Mouse (Mus musculus): ENCODE results near the gene Trip12.

Trip12 gene

DNA sequence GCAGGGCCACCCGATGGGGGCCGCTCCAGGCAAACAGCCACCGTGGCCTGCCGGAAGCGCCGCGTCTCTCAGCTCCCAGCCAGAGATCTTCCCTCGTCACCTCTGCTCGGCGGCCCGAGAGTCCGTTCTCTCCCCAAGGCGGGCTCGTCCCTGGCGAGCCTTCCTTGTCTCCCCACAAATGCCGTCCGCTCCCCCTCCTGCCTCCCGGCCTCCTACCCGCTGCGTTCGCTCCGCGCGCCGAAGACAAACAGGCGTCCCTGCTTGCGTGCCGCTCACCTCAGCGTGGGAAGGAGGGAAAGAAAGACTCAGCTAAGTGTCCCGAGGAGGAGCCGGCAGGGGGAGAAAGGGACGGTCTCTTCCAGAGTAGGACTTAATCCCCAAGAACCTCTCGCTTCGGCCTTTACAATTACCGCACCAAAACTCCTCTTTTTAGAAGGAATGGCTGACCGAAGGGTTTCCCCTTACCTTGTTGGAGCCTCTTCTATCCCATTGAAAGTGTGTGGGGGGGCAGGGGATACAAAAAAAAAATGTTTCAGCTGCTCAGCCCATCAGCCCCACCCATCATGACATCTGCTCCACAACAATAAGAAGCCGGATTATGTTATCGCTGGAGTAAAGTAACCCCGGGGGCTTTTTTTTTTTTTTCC is at the start of gene Trip12:
Gene Trip12, minus strand, starts transcription at position 499 of the 647 bp plus-strand sequence.
- peak in 1 of 2 experiments; percentile 38 for DNase-seq (ENCODE audit: low spot score in 2 of 2)

DNA sequence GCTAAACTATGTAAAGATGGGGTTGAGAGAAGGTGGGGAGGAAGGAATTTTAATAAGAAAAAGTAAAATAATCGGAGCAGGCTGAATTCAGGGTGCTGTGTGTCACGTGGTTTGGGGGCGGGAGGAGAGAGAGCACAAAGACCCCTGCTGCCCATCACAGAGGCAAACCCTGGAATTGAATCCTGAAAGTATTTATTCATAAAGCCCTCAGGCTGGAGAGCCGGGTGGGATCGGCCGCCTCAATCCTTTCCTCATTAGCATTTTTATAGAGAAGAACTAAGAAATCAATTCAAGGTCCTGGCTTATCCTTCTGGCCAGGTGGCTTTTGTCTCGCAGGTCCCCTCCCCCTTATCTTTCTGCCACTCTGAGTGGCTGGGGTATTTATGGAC is 49.7 kb upstream of the Trip12 start:
- DNase-seq (ENCODE audit: low spot score in 2 of 2), result no peak

DNA sequence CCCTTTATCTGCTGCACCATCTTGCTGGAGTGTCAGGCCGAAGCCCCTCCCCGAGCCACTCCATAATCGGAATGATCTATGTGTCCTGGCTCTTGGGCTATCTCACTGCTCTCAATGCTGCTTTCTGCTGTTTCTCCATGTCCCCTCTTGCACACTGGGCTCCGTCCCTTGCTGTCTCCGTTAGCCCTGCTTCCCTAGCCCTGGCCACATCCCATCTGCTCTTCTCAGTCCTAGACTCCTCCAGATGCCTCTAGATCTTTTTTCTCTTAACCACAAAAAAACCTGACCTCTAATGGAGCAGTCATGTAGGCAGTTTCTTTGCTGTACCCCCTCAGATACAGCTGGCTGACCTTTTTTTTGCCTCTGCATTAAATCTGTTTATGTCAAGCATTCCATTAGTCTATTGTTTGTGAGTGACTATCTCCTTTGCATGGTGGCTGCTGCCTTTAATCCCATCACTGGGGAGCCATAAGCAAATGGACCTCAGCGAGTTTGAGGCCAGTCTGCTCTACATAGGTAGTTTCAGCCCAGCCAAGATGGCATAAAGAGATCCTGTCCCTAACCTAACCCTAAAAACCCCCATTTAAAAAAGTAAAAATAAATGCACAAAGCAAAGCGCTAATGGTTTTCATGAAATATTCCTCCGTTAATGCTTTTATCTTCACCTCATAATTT is 49.2 kb upstream of the Trip12 start:
- DNase-seq (ENCODE audit: low spot score in 2 of 2), result no peak

DNA sequence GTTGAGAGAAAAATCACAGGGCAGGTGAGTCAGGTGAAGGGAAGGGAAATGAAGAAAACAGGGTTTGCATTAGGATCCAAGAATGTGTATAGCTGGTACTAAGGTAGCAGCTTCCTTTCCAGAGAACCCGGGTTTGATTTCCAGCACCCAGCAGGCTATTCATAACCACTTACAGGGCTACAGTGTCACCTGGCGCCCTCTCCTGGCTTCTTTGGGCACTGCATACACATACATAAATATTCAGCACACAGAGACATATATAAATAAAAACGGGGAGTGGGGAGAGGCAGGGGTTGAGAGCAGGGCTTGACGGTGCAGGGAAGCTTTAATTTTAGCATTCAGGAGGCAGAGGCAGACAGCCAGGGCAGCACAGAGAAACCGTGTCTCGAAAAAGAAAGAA is 45.6 kb upstream of the Trip12 start:
- DNase-seq (ENCODE audit: low spot score in 2 of 2), result no peak

DNA sequence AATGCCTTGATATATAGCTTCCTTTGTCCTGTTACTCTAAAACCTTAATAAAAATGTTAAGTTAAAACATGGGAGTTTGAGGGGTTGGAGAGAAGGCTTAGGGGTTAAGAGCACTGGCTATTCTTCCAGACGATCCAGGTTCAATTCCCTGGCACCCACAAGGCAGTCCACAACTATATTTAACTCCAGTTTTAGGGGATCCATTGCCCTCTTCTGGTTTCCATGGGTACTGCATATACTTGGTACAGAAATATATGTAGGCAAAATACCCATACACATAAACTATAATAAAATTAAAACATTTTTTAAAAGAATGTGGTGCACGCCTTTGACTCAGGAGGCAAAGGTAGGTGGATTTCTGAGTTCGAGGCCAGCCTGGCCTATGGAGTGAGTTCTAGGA is 44.9 kb upstream of the Trip12 start:
- no peak for DNase-seq (ENCODE audit: low spot score in 2 of 2)

DNA sequence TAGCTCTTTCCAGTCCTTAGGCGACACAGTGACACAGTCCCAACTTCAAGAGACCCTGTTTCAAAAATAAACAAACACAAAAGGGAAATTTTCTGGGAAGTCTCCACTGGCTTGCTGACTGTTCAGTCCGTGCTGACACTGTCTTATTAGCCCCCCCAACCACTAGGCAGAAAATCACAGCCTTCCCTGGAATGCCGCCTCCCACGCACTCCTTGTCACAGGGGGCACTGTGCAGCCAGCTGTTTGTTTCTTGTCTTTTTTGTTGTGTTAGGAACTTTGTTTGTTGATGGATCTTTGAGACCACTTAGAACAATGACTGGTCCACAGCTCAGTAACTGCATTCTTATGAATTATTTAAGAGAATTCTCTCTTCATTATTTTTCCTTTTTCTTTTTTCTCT is 43.6 kb upstream of the Trip12 start:
- DNase-seq (ENCODE audit: low spot score in 2 of 2), result no peak

DNA sequence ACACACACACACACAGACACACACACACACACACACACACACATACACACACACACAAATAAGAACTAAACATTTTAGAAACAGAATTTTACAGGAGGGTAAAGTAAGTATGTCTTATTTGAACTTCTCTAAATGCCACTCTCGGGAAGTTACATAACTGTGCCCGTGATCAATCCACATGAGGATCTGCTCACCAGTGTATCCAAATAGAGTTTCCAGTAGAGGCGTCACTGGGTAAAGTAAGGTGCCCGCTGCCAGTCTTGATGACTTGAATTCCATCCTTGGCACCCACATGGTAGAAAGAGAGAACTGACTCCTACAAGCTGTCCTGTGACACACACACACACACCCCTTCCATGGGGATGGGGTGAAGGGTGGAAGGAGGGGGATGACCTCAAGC is 42.6 kb upstream of the Trip12 start:
- DNase-seq (ENCODE audit: low spot score in 2 of 2), result no peak

DNA sequence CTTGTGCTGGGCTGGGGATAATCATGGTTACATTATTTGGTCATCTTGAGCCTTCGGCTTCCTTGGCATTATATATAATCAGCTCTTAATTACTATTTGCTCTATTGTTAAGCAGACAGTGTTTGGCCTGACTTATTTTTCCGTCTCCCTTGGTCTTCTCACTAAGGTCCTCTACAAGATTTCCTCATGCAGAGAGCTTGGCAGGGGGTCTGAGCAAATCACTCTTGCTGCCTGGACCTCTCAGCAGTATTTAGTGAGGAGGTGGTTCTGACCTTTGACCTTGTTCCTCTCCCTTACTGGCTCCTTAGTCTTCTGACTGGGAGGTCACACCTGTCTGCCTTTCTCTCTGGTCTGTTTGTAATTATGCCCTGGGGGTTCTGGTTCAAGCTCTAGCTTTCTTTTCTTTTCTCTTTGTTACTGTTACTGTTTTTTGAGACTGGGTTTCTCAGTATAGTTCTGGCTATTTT is 41.8 kb upstream of the Trip12 start:
- DNase-seq (ENCODE audit: low spot score in 2 of 2), result no peak

DNA sequence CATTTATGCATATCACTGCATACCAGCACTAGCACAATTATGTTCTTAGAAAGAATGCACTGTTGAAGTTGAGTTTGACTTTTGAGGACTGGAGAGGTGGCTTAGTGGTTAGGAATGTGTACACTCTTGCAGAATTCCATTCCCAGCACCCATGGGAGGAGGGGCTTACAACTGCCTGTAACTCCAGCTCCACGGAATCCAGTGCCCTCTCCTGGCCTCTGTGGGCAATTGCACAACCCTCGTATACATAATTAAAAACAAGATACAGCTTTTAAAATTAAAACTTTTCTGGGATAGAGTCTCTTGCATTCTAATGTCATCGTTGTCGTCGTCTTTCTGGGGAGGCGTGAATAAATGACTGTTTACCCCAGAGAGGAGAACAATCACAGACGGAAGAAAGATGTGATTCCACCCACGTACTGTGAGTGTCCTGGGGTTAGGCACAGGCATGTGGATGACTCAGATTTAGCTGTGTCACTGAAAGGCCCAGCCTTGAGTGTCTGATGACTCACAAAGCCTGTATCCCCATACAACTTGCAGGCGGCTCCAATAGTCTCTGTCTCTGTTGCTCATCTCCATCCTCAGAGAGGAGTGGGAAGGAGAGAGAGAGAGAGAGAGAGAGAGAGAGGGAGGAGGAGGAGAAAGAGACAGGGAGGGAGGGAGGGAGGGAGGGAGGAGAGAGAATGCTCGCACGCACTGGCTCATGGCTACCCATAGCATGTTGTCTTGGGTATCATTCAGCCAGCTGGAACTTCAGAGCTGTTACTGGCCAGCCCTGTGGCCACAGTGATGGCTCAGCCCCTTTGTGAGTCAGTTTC is 41.1 kb upstream of the Trip12 start:
- peak; percentile 18 to 24 for DNase-seq (ENCODE audit: low spot score in 2 of 2)

DNA sequence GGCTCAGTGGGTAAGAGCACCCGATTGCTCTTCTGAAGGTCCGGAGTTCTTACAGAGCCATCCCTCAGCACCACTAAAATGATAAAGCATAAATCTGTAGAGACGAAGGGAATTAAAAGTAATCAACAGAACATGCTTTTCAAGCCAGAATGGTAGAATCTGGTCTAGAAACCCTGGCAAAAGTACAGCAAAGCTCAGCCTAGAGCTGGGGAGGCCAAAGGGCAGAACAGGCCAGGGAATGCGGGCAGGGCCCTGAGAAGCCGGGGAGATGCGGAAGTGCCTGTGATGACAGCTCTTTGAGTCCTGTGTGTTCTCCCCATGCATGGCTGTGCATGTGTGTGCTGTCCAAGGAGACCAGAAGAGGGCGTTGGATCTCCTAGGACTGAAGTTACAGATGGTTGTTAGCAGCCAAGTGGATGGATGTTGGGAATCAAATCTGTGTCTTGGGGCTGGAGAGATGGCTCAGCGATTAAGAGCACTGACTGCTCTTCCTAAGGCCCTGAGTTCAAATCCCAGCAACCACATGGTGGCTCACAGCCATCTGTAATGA is 39.3 kb upstream of the Trip12 start:
- DNase-seq (ENCODE audit: low spot score in 2 of 2), result no peak

DNA sequence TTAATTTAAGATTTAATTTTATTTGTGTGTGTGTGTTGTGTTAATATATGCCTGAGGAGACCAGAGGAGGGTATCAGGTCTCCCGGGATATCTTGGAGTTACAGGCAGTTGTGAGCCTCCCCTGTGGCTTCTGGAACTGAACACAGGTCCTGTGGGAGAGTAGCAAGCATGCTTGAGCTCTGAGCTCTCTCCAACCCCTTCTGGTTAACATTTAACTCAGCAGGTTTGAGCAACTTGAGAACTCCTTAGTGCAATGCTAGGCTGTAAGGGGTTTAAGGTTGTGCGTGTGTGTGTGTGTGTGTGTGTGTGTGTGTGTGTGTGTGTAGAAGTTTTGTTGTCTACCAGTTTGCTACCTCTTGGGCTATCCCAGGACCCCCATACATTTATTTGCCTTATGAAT is 37.3 kb upstream of the Trip12 start:
- DNase-seq (ENCODE audit: low spot score in 2 of 2), result no peak

DNA sequence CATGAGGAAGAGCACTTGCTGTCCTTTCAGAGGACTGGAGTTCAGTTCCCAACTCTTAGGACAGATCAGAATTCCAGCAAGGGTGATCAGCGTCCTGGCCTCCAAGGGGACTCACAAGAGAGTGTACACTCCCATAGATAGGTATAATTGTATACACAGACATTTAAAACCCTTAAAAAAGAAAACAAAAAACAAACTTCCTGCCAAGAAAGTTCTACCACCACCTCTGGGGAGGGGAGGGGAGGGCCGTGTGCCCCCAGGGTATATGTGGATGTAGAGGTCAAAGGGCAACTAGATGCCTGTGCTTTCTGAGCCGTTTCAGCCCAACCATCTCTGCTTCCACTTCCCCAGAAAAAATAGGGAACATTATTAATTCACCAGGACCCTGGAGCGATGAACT is 32.6 kb upstream of the Trip12 start:
- DNase-seq (ENCODE audit: low spot score in 2 of 2), result no peak

DNA sequence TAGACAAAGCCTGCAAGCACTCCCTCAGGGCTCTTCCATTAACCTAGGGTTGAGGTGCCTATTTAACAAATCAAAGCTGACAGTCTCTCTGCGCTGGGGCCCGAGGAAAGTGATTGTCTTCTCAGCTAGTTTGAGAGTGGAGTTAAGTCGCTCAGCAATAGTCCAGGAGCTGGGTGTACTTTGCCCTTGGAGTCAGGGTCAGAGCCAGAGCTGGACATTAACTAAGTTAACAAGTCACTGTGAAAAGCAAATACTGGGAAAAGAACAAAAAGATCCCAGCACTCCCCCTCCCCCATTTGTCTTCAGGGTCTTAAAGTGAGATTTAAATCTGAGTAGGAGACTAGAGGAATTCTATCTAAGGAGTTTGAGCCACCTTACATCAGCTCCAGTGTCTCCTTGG is 31.8 kb upstream of the Trip12 start:
- DNase-seq (ENCODE audit: low spot score in 2 of 2), result no peak

DNA sequence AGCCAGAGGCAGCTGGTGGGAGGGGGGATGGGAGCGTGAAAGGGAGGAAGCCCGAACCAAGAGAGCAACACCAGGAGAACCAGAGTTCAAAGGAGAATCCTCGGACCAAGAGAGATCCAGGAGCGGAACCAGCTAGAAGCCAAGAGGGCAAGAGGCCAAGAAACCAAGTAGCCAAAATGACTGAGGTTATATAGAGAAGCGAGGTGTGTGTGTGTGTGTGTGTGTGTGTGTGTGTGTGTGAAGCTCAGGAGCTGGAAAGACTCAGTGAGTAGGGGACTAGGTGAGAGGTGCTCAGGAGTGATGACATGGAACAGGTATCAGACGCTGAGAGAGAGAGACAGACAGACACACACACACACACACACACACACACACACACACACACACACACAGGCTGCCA is 30.8 kb upstream of the Trip12 start:
- no peak for DNase-seq (ENCODE audit: low spot score in 2 of 2)

DNA sequence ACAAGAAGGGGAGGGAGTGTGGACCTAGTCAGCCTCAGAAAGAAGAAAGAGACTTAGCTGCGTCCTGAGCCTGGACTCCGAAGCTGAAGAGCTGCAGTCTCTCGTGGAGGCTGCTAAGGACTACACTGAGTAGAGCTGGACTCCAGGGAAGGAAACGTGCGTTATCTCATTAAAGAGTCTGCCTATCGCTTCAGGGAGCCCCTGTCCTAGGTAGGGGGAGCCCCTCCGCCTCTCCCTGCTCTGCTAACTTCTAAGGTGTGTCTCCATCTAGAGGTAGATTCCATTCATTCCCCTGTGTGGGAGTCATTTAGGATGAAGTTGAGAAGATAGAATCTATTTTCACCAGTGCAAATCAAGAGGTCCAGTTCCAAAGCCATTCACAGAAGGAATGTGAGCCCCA is 29.2 kb upstream of the Trip12 start:
- DNase-seq (ENCODE audit: low spot score in 2 of 2), result no peak

DNA sequence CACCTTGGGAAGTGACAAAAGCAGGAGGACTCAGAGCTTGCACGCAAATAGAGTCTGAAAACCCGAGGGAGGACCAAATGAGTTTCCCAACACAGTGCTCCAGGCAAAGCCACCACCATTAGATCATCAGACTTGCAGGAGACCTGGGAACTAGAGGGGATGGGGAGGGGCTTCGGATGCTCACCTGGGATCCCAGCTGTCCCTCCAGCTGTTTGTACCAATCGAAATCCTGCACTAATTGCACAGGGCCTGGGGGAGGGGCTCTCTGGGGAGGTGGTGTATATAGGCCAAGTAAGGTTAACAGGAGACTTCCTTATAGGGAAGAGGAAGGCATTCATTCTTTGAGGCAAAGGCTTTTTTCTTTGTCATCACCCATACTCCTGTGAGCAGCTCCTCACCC is 28.5 kb upstream of the Trip12 start:
- no peak for DNase-seq (ENCODE audit: low spot score in 2 of 2)

DNA sequence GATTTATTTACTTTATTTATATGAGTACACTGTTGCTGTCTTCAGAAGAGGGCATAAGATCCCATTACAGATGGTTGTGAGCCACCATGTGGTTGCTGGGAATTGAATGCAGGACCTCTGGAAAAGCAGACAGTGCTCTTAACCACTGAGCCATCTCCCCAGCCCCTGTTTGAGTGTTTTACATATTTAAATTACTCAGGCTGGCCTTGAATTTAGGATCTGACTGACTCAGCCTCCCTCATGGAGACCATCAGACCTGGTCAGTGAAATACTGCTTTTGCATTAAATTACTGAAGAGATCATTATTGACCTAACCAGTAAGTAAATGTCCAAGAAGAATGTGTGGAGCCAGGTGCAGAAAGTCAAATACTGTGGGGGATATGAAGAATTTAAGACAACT is 28.0 kb upstream of the Trip12 start:
- no peak for DNase-seq (ENCODE audit: low spot score in 2 of 2)

DNA sequence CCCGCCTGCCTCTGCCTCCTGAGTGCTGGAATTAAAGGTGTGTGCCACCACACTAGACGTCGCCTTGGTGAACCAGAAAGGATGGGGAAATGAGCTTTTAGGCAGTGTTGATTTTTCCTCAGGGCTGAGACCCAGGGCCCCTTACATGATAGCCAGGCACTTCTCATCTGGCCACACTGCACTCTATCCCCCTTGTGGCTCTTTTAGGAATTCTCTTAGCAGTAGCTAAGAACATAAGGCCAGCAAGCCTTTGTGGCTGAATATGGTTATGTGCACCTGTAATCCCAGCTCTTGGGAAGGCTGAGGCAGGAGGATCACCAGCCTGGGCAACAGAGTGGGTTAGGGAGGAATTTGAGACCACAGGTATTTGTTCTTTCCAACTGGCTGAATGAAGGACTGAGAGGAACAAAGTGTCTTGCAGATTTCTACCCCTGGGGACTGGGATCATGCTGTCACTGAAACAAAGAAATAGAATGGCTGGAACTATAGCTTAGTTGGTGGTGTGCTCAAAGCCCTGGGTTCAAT is 26.5 kb upstream of the Trip12 start:
- DNase-seq (ENCODE audit: low spot score in 2 of 2), result no peak

DNA sequence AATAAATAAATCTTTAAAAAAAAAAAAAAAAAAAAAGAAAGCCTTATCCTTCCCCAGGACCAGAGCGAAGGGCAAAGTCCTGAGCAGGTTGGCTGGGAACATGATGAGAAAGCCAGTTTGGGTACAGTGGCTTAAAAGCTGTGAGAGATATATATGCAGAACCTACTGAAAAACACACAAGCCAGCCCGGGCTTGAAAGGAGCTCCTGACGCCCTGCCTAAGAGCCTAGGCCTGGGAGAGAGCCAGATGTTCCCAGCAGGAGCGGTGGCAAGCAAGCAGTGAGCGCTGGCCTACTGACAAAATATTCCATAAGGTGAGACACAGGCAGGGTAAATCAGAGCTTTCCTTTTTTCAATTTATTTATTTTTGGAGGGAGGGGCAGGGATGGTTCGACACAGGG is 25.9 kb upstream of the Trip12 start:
- DNase-seq (ENCODE audit: low spot score in 2 of 2), result no peak

DNA sequence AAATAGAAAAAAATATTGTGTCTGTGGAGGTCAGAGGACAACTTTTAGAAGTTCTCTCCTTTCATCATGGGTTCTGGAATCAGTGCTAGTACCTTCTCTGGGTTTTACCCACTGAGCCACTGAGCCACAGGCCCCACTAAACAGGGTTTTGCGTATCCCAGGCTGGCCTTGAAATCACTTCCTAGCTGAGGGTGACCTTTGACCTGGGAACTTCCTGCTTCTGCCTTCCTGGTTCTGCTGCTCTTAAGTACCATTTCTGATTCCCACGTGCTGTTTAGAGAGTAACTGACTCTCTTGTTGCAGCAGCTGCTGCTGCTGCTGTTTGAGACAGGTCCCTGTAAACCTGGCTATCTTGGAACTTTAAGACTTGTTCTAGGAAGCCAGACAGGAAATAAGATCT is 24.3 kb upstream of the Trip12 start:
- DNase-seq (ENCODE audit: low spot score in 2 of 2), result no peak

DNA sequence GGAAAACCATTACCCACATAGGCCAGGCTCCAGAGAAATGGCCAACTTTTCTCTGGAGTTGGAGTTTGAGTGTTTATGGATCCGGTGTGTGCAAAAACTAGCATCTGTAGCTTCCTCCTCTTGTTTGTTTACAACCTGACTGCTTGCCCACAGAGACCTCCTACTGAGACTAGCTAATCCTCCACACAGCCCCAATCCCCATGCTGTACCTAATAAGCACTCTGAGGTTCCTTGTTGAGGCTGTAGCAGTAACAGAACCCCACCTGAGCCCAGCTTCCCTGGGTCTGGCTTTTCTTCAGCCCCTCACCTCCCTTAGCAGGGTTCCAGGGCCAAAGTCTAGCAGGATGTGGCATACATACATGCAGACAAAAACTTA is 20.9 kb upstream of the Trip12 start:
- no peak for DNase-seq (ENCODE audit: low spot score in 2 of 2)

All from right cerebral cortex, postnatal 36 days (tissue).